Mouse (Mus musculus): ENCODE data around the gene Safb.
"Not testable (repeated sequence)": the region's sequence is repeated elsewhere in the genome, so short reads cannot be mapped to it uniquely, and the experiment has no call there.

Gene Safb

DNA sequence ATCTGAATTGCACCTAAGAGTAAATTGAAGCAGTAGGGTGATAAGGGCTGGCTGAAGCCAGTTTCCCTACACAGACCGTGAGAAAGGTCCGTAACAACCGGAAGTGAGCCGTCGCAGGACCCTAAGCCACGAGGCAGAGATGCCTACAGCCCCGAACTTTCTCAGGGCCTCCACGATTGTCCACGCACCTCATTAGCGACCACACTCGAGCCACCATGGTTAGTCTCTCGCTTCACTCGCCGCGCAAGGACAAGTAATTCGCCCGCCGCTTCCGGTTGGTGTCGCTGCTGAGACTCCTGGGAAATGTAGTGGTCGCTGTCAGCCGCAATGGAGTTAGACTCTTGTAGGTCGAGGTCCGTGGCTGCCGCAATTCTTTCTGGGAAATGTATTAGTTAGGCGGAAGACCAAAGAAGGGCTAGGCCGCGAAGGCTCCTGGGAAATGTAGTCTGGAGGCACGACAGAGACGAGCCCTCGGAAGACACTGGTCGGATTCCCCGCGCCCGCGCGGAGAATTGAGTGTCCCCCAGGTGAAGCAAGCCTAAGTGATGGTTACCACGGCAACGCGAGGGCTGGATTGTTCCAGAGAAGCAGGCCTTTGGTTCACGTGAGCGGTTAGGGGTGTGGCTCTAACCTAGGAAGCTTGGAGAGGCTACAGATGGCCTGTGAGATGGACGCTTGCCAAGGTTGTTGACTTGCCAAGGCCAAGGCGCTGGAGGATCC lies 25.0 kb downstream of the Safb start, which contains the start of gene 2410015M20Rik:
Gene 2410015M20Rik (minus strand): TSS at position 320 of the 720 bp plus-strand sequence.
- DNase-seq (ENCODE audit: low read depth, low spot score), result peak; percentile 92

DNA sequence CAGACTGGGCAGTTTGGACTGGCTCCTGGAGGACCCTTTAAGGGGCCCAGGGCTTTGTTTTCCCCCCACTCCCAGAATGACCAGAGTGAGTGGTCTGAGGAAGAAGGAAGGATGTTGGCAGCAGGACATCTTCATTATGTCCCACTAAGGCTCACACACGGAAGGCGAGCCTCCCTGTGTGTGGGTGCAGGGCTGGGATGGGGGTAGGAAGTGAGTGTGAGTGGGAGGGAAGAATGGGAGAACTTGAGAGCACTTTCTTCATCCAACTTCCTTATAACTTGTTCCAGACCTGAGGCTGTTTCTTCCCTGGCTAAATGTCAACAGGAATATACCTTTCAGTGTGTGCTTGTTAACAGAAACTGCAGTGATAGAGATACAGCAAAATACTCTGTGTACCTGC lies 26.7 kb downstream of the Safb start:
- no peak for DNase-seq (ENCODE audit: low read depth, low spot score)

GRCm38 (mm10) chr17:56611861-56612564 lies 27.4 kb downstream of the Safb start:
- DNase-seq (ENCODE audit: low read depth, low spot score), result no peak

DNA sequence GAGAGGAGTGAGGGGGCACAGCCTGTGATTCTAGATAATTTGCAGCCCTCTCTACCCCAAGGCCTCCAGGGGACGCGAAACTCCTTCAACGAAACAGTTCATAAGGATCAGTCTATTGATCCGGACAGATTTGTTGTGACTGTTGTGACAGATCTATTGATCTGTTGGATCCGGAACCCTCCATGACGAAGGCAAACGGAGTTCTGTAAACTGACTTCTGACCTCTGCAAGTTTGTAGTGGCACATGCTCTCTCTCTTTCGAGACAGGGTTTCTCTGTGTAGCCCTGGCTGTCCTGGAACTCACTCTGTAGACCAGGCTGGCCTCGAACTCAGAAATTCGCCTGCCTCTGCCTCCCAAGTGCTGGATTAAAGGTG lies 27.9 kb downstream of the Safb start:
- DNase-seq (ENCODE audit: low read depth, low spot score), result not testable (repeated sequence)

DNA sequence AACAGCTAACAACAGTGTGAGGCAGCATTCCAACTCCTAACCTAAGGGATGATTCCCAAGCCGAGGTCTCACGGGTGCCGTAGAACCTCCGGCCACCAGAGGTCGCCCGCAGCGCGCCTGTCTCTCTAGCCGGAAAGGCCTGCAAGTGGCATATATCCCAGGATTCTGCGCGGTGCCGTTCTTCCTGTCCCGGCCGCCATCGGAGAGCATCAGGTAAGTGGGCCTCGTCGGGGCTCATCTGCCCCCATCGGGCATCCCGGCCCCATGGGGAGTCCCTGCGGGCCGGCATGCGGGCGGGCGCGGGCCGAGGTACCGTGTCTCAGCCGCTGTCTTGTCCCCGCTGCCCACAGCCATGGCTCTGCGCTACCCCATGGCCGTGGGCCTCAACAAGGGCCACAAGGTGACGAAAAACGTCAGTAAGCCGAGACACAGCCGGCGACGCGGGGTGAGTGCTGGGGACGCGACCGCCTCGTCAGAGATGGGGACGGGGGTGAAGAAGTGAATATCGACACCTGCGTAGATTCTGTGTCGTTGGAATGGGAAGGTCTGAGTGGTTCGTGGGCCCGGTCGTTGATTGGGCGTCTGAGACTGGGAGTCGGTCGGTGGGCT lies 28.7 kb downstream of the Safb start, which contains the start of gene Rpl36:
Gene Rpl36 (plus strand): TSS at position 181 of the 609 bp plus-strand sequence.
- DNase-seq (ENCODE audit: low read depth, low spot score), result peak; percentile 73

- not testable (repeated sequence) for DNase-seq (ENCODE audit: low read depth, low spot score)
These were observed 29.3 kb downstream of the Safb start for GRCm38 (mm10) chr17:56613893-56614292.

GRCm38 (mm10) chr17:56614391-56615135 lies 29.9 kb downstream of the Safb start:
- DNase-seq (ENCODE audit: low read depth, low spot score), result no peak

DNA sequence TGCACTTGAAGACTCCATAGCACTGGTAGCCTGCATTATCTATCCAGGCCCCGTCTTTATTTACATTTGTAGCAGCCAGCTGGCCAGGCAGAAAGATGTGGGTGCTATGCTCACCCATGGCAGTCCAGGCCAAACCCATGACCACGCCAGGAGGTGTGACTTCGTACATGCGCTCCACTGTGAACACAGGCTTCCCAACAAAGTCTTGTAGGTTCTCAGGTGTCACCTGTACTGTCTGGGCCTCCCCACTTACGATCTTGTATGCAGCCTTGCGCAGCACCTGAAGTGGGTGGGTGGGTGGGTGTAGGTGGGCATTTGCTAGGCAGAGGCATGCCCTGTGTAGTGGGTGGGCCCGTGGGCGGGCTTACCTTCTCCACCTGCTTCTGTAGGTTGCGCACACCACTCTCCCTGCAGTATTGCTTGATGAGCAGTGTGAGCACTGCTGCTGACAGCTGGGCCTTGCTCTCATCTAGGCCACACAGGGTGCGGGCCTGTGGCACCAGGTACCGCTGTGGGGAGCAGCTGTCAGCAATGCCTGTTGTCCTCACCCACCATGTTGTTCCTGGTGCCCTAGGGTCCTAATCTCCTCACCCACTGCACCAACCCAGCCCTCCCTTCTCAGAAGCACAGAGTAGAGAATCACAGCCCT lies 30.6 kb downstream of the Safb start:
- no peak for DNase-seq (ENCODE audit: low read depth, low spot score)

DNA sequence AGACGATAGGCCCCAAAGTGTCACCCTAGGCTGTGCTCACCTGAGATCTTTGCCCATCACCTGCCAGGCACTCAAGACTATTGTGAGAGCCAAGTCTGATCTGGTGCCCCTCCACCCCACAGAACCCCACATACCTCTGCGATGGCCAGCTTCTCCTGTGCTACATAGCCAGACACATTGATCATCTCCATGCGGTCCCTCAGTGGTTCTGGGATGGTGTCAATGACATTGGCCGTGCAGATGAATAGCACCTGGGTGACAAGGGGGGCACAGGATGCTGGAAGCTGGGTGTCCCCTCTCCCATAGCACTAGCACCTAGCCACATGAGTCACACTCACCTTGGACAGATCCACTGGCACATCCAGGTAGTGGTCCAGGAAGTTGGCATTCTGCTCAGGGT lies 31.2 kb downstream of the Safb start:
- DNase-seq (ENCODE audit: low read depth, low spot score), result no peak

GRCm38 (mm10) chr17:56616725-56617124 lies 32.1 kb downstream of the Safb start:
- no peak for DNase-seq (ENCODE audit: low read depth, low spot score)

GRCm38 (mm10) chr17:56617628-56618027 lies 33.0 kb downstream of the Safb start:
- no peak for DNase-seq (ENCODE audit: low read depth, low spot score)

DNA sequence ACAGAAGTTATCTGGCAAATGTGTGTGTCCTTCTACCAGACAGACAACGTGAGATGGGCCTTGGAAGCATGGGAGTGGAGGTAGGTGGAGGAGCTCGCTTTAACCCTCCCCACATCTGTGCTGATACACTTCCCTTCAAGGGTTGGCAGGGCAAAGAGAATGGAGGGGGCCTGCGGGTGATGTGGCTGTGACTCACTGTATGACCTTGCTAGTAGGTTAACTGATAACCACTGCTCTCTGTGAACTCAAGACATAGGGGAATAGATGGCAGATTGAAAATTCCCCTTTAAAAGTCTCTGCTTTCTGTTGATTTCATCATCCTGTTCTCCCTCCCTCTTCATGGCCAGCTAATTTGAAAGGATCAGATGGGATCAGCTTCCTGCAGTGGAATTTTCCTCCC lies 40.9 kb downstream of the Safb start:
- DNase-seq (ENCODE audit: low read depth, low spot score), result no peak

- no peak for DNase-seq (ENCODE audit: low read depth, low spot score)
These were observed 41.6 kb downstream of the Safb start for GRCm38 (mm10) chr17:56626260-56626659.

GRCm38 (mm10) chr17:56626754-56627470 lies 42.3 kb downstream of the Safb start, which contains the start of gene Lonp1:
Gene Lonp1, minus strand, starts transcription at chr17:56626887.
- DNase-seq (ENCODE audit: low read depth, low spot score), result peak; percentile 97

DNA sequence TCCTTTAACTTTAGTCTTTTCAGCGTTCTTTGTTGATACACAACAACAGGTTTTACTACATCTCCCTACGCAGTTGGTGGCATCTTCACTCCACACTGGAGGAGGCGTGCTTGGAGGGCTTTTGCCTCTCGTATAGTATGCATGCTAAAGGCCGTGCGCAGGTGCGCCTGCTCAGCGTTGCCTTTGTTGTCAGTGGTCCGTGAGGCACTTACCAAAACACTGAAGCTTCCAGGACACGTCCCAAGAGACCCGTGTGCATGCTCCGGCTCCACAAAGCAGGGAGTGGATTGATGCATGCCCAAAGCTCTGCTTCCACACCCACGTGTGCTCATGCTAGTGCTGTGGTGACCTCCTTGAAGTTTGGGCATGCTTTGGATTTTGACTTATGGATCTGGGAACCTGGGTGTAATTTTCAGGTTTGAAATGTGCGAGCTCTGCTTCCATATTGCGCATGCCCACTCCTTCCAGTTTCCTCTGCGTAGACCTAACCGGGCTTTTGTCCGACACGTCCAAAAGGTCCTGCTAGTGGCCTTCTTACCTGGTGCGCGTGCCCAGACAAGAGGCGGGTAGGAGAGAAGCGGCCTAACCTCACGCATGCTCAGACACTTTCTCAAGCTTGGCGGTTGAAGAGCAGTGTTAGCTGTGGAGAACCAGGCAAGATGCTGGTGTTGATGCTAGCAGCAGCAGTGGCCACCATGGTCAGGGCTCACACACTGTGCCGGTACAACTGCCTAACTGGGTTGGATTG lies 43.1 kb downstream of the Safb start, which contains the start of gene Catsperd:
Gene Catsperd (plus strand): TSS at position 614 of the 748 bp plus-strand sequence.
- no peak for DNase-seq (ENCODE audit: low read depth, low spot score)

- not testable (repeated sequence) for DNase-seq (ENCODE audit: low read depth, low spot score)
These were observed 45.5 kb downstream of the Safb start for GRCm38 (mm10) chr17:56629800-56630781.

GRCm38 (mm10) chr17:56631807-56632206 lies 47.2 kb downstream of the Safb start:
- DNase-seq (ENCODE audit: low read depth, low spot score), result no peak

DNA sequence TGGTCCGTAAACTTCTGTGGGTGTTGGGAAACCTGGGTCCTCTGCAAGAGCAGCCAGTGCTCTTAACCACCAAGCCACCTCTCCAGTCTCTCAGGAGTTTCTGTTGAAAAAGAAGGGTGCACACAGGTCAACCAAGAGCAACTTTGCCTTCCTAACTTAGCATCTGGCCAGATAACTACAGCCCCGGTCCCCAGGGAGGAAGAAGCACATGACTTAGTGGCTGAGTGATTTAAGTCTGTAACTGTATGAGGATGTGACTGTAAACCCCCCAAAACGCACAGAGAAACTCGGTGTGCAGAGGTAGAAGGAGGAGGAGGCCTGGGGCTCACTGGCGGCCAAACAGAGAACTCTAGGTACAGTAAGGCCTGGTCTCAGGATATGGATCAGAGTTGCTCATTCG lies 49.4 kb downstream of the Safb start:
- DNase-seq (ENCODE audit: low read depth, low spot score), result no peak

DNA sequence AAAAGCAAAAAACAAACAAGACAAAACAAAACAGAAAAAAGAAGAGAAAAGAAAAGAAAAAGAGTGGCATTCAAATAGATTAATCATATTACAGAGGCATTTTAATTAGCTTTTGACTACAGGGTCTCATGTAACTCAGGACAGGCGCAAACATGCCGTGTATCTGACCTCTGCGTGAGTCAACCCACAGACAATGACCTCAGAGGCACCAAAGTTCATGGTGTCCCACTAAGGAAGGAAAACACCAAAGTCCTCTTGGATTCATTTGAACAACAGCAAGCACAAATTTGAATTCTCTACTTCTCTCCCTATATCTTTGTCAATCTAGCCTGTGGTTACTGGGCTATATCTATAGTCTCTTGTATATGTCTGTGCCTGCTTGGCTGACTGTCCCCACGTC lies 58.6 kb downstream of the Safb start:
- no peak for DNase-seq (ENCODE audit: low read depth, low spot score)

Measured in retina, adult 2 months (tissue).